Mouse (Mus musculus): ENCODE measurements around the gene Cntnap2. TPM values are rescaled to one million over a fixed set of nuclear protein-coding genes. Genes with fewer than 3 reads are reported as not detected.

The Cntnap2 gene
- total and polyA plus RNA-seq, 3 experiments, result 0.02 TPM; not detected in 2

DNA sequence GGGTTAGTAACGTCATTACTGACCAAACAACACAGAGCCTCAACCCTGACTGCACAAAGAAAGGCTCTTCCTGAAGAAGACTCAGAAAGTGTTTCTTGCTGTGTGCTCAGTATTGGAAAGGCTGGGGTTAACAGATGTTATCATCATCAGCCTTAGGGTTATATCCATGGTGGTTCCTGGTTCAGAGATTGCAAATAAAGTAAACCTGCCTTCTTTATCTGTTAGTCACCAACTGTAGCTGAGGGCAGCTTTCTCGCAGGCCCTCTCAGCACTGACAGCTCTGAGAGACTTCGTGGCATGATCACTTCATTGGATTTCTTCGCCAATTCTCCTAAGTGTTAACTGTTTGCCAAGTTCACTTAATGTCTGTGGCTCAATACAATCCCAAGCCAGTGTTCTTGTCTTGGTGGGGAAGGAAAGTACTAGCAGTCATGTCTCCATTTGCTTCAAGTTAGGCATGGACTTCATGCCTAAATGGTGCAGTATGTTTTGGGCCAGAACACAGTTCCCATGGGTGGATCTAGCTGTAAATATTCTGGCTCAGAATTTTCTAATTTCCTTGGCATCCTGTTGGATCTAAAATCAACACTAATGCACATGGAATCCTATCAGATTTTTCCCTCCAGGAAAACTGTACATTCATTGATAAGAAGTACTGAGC lies 2197.2 kb downstream of the Cntnap2 start:
- intact Hi-C loops (cut with DNase I), result no loop called here
- H3K4me1 ChIP-seq (ENCODE audit: control insufficient read depth, insufficient read depth, low read length), result no peaks in the 10 kb centered on the region
- no peaks in the 10 kb centered on the region for H3K79me2 ChIP-seq (replicated peaks; ENCODE audit: control insufficient read depth, insufficient read depth, low read length)
- H3K27ac ChIP-seq, result no peak overlapping the region
- TF ChIP-seq POLR2A (IDR thresholded peaks at IDR 0.05; ENCODE audit: insufficient read depth, low read depth, low read length) (no peak), CTCF (IDR thresholded peaks at IDR 0.05) (no peak), EP300 (IDR thresholded peaks at IDR 0.05; ENCODE audit: insufficient read depth, low read depth, low read length) (no peak)
- no peaks in the 10 kb centered on the region for H3K27me3 ChIP-seq (ENCODE audit: control insufficient read depth, insufficient read depth, low read length)
- DNase-seq, result no peak
- 72% methylated on average over 4 of the region's 4 CpGs for WGBS
- no peaks in the 10 kb centered on the region for H3K36me3 ChIP-seq (ENCODE audit: control insufficient read depth, insufficient read depth, low read length)
- H3K4me3 ChIP-seq, result no peak overlapping the region
- no peak overlapping the region for H3K9ac ChIP-seq (ENCODE audit: low read depth, low read length)

- no peak for DNase-seq
- TF ChIP-seq CTCF (IDR thresholded peaks at IDR 0.05) (no peak), EP300 (IDR thresholded peaks at IDR 0.05; ENCODE audit: insufficient read depth, low read depth, low read length) (no peak), POLR2A (IDR thresholded peaks at IDR 0.05; ENCODE audit: insufficient read depth, low read depth, low read length) (no peak)
These were observed 2197.9 kb downstream of the Cntnap2 start for GRCm38 (mm10) chr6:47256918-47257506.

GRCm38 (mm10) chr6:47259626-47260114 lies 2200.5 kb downstream of the Cntnap2 start:
- Histone ChIP-seq H3K27me3 (ENCODE audit: control insufficient read depth, insufficient read depth, low read length) (no peaks in the 10 kb centered on the region), H3K79me2 (replicated peaks; ENCODE audit: control insufficient read depth, insufficient read depth, low read length) (no peaks in the 10 kb centered on the region), H3K27ac (no peak overlapping the region), H3K36me3 (ENCODE audit: control insufficient read depth, insufficient read depth, low read length) (no peaks in the 10 kb centered on the region), H3K9ac (ENCODE audit: low read depth, low read length) (no peak overlapping the region), H3K4me1 (ENCODE audit: control insufficient read depth, insufficient read depth, low read length) (no peaks in the 10 kb centered on the region), H3K4me3 (no peak overlapping the region)
- WGBS, result 29% methylated on average over 3 of the region's 3 CpGs
- TF ChIP-seq EP300 (IDR thresholded peaks at IDR 0.05; ENCODE audit: insufficient read depth, low read depth, low read length) (no peak), CTCF (IDR thresholded peaks at IDR 0.05) (no peak), POLR2A (IDR thresholded peaks at IDR 0.05; ENCODE audit: insufficient read depth, low read depth, low read length) (no peak)
- DNase-seq, result no peak
- intact Hi-C loops (cut with DNase I), result no loop called here

More at GRCm38 (mm10) chr6:47256918-47257506, 2197.9 kb downstream of the Cntnap2 start:
- Histone ChIP-seq H3K4me1 (ENCODE audit: control insufficient read depth, insufficient read depth, low read length) (no peaks in the 10 kb centered on the region), H3K4me3 (no peak overlapping the region), H3K36me3 (ENCODE audit: control insufficient read depth, insufficient read depth, low read length) (no peaks in the 10 kb centered on the region), H3K27ac (no peak overlapping the region), H3K9ac (ENCODE audit: low read depth, low read length) (no peak overlapping the region), H3K27me3 (ENCODE audit: control insufficient read depth, insufficient read depth, low read length) (no peaks in the 10 kb centered on the region), H3K79me2 (replicated peaks; ENCODE audit: control insufficient read depth, insufficient read depth, low read length) (no peaks in the 10 kb centered on the region)
- intact Hi-C loops (cut with DNase I), result no loop called here
- 55% methylated on average over 3 of the region's 3 CpGs for WGBS

GRCm38 (mm10) chr6:47267236-47267635 lies 2208.1 kb downstream of the Cntnap2 start:
- Histone ChIP-seq H3K36me3 (ENCODE audit: control insufficient read depth, insufficient read depth, low read length) (no peaks in the 10 kb centered on the region), H3K4me1 (ENCODE audit: control insufficient read depth, insufficient read depth, low read length) (no peaks in the 10 kb centered on the region), H3K79me2 (replicated peaks; ENCODE audit: control insufficient read depth, insufficient read depth, low read length) (no peaks in the 10 kb centered on the region), H3K4me3 (no peak overlapping the region), H3K27ac (no peak overlapping the region), H3K27me3 (ENCODE audit: control insufficient read depth, insufficient read depth, low read length) (no peaks in the 10 kb centered on the region), H3K9ac (ENCODE audit: low read depth, low read length) (no peak overlapping the region)
- intact Hi-C loops (cut with DNase I), result no loop called here
- DNase-seq, result no peak
- TF ChIP-seq CTCF (IDR thresholded peaks at IDR 0.05), result no peak
- TF ChIP-seq EP300 (IDR thresholded peaks at IDR 0.05; ENCODE audit: insufficient read depth, low read depth, low read length), result no peak
- TF ChIP-seq POLR2A (IDR thresholded peaks at IDR 0.05; ENCODE audit: insufficient read depth, low read depth, low read length), result no peak
- 64% methylated on average over 3 of the region's 3 CpGs for WGBS

DNA sequence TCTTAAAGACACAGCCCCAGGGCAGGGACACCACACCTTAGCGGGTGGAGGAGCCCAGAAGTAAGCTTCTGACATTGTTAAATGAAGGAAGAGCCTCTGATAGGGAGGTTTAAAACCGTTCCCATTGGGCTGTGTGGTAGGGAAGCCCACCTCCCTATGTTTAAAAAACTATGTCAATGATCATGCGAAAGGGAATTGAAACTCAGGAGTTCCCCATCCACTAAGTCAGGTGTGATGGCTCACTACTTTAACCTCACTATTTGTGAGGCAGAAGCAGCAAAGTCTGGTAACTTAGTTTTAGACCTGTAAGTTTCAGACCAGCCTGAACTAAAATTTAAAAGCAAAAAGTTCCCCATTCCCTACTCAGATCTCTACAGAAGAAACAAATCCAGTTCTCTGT lies 2210.3 kb downstream of the Cntnap2 start:
- intact Hi-C loops (cut with DNase I), result no loop called here
- TF ChIP-seq EP300 (IDR thresholded peaks at IDR 0.05; ENCODE audit: insufficient read depth, low read depth, low read length), result no peak
- no peak for TF ChIP-seq POLR2A (IDR thresholded peaks at IDR 0.05; ENCODE audit: insufficient read depth, low read depth, low read length)
- no peak for TF ChIP-seq CTCF (IDR thresholded peaks at IDR 0.05)
- DNase-seq, result no peak
- no peak overlapping the region for H3K27ac ChIP-seq
- H3K27me3 ChIP-seq (ENCODE audit: control insufficient read depth, insufficient read depth, low read length), result no peaks in the 10 kb centered on the region
- no peaks in the 10 kb centered on the region for H3K79me2 ChIP-seq (replicated peaks; ENCODE audit: control insufficient read depth, insufficient read depth, low read length)
- no peaks in the 10 kb centered on the region for H3K36me3 ChIP-seq (ENCODE audit: control insufficient read depth, insufficient read depth, low read length)
- peaks cover 2% of the 10 kb centered on the region; the same call in 1 of the 2 replicates for H3K4me1 ChIP-seq (ENCODE audit: control insufficient read depth, insufficient read depth, low read length)
- WGBS, result 73% methylated on average over 3 of the region's 3 CpGs
- no peak overlapping the region for H3K9ac ChIP-seq (ENCODE audit: low read depth, low read length)
- no peak overlapping the region for H3K4me3 ChIP-seq

DNA sequence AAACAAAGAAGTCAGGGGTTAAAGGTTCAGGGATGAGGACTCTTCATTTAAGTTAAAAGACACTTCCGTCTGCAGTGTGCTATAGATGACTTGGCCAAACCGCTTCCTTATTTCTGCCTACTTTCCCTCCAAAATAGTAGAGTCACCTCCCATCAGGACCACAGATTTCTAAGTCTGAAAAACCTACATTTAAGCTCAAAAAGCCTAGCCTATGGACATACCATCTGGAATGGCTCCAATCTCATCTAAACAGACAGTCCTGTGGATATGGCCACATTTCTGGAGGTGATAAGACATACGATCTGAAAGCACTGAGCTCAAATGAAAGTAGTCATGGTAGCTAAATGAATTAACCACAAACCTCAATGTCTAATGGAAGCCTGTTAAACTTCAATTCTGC lies 2212.4 kb downstream of the Cntnap2 start:
- Histone ChIP-seq H3K27me3 (ENCODE audit: control insufficient read depth, insufficient read depth, low read length) (no peaks in the 10 kb centered on the region), H3K27ac (no peak overlapping the region), H3K79me2 (replicated peaks; ENCODE audit: control insufficient read depth, insufficient read depth, low read length) (no peaks in the 10 kb centered on the region), H3K4me1 (ENCODE audit: control insufficient read depth, insufficient read depth, low read length) (peaks cover 2% of the 10 kb centered on the region; the same call in 1 of the 2 replicates), H3K4me3 (no peak overlapping the region), H3K9ac (ENCODE audit: low read depth, low read length) (no peak overlapping the region), H3K36me3 (ENCODE audit: control insufficient read depth, insufficient read depth, low read length) (no peaks in the 10 kb centered on the region)
- WGBS, result 74% methylated on average over 3 of the region's 3 CpGs
- intact Hi-C loops (cut with DNase I), result no loop called here
- DNase-seq, result no peak
- TF ChIP-seq CTCF (IDR thresholded peaks at IDR 0.05) (no peak), EP300 (IDR thresholded peaks at IDR 0.05; ENCODE audit: insufficient read depth, low read depth, low read length) (no peak), POLR2A (IDR thresholded peaks at IDR 0.05; ENCODE audit: insufficient read depth, low read depth, low read length) (no peak)

Measured in heart, adult 2 months (tissue).